Mouse (Mus musculus): ENCODE data around the gene Cryzl2. TPM values are rescaled to one million over a fixed set of nuclear protein-coding genes. Genes with fewer than 3 reads are reported as not detected.
A peak's percentile ranks its signal among the peaks of the same experiment; 100 is the strongest.

Gene Cryzl2
- polyA plus RNA-seq, 1 experiment from 2014 or later = 30.5 TPM

GRCm38 (mm10) chr1:157532826-157533460 is 74.6 kb downstream of the Cryzl2 start:
- Histone ChIP-seq H3K4me2 (no peak overlapping the region), H3K4me1 (replicated peaks) (0 out of 2 replicates have a peak, but pooled peaks cover 3% of the 10 kb centered on the region), H3K4me3 (no peak overlapping the region), H3K9ac (no peak overlapping the region), H3K27ac (no peak overlapping the region), H3K27me3 (0 out of 2 replicates have a peak, but pooled peaks cover 4% of the 10 kb centered on the region), H3K36me3 (no peaks in the 10 kb centered on the region), H3K9me3 (replicated peaks) (no peaks in the 10 kb centered on the region)
- 46% methylated on average over 8 of the region's 8 CpGs for WGBS
- no peak for ATAC-seq (replicated peaks; ENCODE audit: insufficient number of reproducible peaks, insufficient read depth, low FRiP score, low read depth)

- Histone ChIP-seq H3K9me3 (replicated peaks) (no peaks in the 10 kb centered on the region), H3K36me3 (no peaks in the 10 kb centered on the region), H3K4me3 (no peak overlapping the region), H3K4me2 (no peak overlapping the region), H3K27me3 (0 out of 2 replicates have a peak, but pooled peaks cover 4% of the 10 kb centered on the region), H3K9ac (no peak overlapping the region), H3K4me1 (replicated peaks) (0 out of 2 replicates have a peak, but pooled peaks cover 3% of the 10 kb centered on the region), H3K27ac (no peak overlapping the region)
- 85% methylated on average over 1 of the region's 1 CpGs for WGBS
- ATAC-seq (replicated peaks; ENCODE audit: insufficient number of reproducible peaks, insufficient read depth, low FRiP score, low read depth) = no peak
Measured at GRCm38 (mm10) chr1:157535571-157535970, 77.2 kb downstream of the Cryzl2 start.

- Histone ChIP-seq H3K4me3 (no peak overlapping the region), H3K9ac (no peak overlapping the region), H3K4me1 (replicated peaks) (0 out of 2 replicates have a peak, but pooled peaks cover 3% of the 10 kb centered on the region), H3K36me3 (no peaks in the 10 kb centered on the region), H3K27ac (no peak overlapping the region), H3K27me3 (0 out of 2 replicates have a peak, but pooled peaks cover 4% of the 10 kb centered on the region), H3K9me3 (replicated peaks) (no peaks in the 10 kb centered on the region), H3K4me2 (0 out of 2 replicates have a peak overlapping the region, but pooled peaks have one; percentile 1)
- no peak for ATAC-seq (replicated peaks; ENCODE audit: insufficient number of reproducible peaks, insufficient read depth, low FRiP score, low read depth)
- 9% methylated on average over 6 of the region's 6 CpGs for WGBS
Measured at GRCm38 (mm10) chr1:157536471-157536870, 78.1 kb downstream of the Cryzl2 start.

GRCm38 (mm10) chr1:157537636-157538035 is 79.3 kb downstream of the Cryzl2 start:
- Histone ChIP-seq H3K36me3 (no peaks in the 10 kb centered on the region), H3K4me1 (replicated peaks) (0 out of 2 replicates have a peak, but pooled peaks cover 3% of the 10 kb centered on the region), H3K9ac (no peak overlapping the region), H3K4me3 (no peak overlapping the region), H3K27ac (no peak overlapping the region), H3K27me3 (0 out of 2 replicates have a peak, but pooled peaks cover 4% of the 10 kb centered on the region), H3K9me3 (replicated peaks) (no peaks in the 10 kb centered on the region), H3K4me2 (no peak overlapping the region)
- no peak for ATAC-seq (replicated peaks; ENCODE audit: insufficient number of reproducible peaks, insufficient read depth, low FRiP score, low read depth)
- 82% methylated on average over 5 of the region's 5 CpGs for WGBS

Other genes with a start within 250 kb of the Cryzl2 start
- 16.0 and 17.8 TPM in 2 replicates for gene Rasal2, start 46.0 kb upstream of the Cryzl2 start, polyA plus RNA-seq (2015; fragmentation: Nextera tagmentation; extraction: Ambion mirVana)
- 1.0 and 1.4 TPM in 2 replicates for gene Sec16b, start 48.2 kb downstream of the Cryzl2 start, polyA plus RNA-seq (2015; fragmentation: Nextera tagmentation; extraction: Ambion mirVana)